Mouse (Mus musculus) C2C12 (cell line): ENCODE results near the gene Col13a1.

Source experiments
- CEBPB ChIP-seq: IDR thresholded peaks from one replicate; pipeline ENCODE4 v1.6.1; 2011; ENCODE audit warnings: low read depth, mild to moderate bottlenecking, control low read depth, moderate library complexity
- CTCF ChIP-seq: IDR thresholded peaks from one replicate; pipeline ENCODE4 v1.5.1; 2011; ENCODE audit not compliant: control insufficient read depth, insufficient read depth, insufficient read length
- MYOD1 ChIP-seq: IDR thresholded peaks from one replicate; pipeline ENCODE4 v1.6.1; 2011; ENCODE audit warnings: low read depth; ENCODE audit not compliant: control insufficient read depth, insufficient read length
- MYOG ChIP-seq: IDR thresholded peaks from one replicate; pipeline ENCODE4 v1.6.1; 2011; ENCODE audit not compliant: control insufficient read depth, insufficient read length; ENCODE audit errors: extremely low read depth
- USF1 ChIP-seq: IDR thresholded peaks from one replicate; pipeline ENCODE4 v1.6.1; 2011; ENCODE audit warnings: low read depth, mild to moderate bottlenecking, control low read depth, moderate library complexity

DNA sequence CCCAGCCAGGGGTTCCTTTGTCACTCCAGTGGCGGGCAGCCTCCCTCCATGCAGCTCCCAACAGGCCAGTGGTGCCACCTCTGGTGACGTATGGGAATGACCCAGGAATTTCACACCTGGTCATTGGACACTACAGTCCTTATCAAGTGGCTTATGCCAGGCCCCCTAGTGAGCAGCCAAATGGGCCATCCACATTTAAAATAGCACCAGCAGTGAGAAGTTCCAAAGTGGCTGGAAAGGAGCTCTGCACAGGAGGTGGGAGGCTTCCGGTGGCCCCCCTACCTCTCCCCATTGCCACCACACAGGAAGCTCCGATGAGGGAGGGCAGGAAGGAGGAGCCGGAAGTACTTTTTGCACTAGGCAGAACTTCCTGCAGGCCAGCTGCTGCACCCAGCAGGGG, 72.7 kb downstream of the Col13a1 start:
- TF ChIP-seq CTCF = no peak
- TF ChIP-seq CEBPB = no peak
- no peak for TF ChIP-seq MYOG
- TF ChIP-seq USF1 = no peak
- TF ChIP-seq MYOD1 = no peak
